Mouse (Mus musculus) T-helper 1 cell (primary cell): ENCODE measurements around the gene Hk2.

ENCODE experiments used
- in situ Hi-C: fragments of 300-600 bp; cut with MboI, MseI; formaldehyde crosslinking; loops from one replicate; pipeline ENCODE4 v1.15.1; 2025; ENCODE audit warnings: high pct_unique_total_duplicates

Gene Hk2

GRCm38 (mm10) chr6:82770286-82770685, 4.0 kb downstream of the Hk2 start:
- in situ Hi-C loops: loop anchor here (5.0 kb wide), 1 partner anchor 38 kb away; no protein-coding TSS in a partner anchor

DNA sequence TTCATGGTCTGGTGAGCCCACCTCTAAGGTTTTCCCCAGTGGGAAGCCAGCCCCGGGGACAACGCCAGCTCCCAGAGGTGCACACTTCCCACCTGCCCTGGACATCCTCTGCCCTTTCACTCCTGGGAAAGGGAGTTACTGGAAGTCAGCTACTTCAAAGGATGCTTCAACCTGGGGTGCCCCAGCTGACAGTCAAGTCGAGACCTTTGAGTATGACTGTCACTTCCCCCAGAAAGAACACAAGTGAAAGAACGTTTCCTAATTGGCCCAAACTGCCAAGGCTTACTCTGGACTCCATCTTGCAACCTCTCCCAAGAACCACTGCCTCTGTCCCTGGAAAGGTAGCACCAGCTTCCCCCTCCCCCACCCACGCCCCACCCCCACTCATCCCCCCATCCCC, 4.5 kb downstream of the Hk2 start:
- in situ Hi-C loops: loop anchor here (5.0 kb wide), 1 partner anchor 37 kb away; no protein-coding TSS in a partner anchor

- in situ Hi-C loops: no loop called here
Measured at GRCm38 (mm10) chr6:82767734-82768586, 6.3 kb downstream of the Hk2 start.

GRCm38 (mm10) chr6:82766636-82767035, 7.6 kb downstream of the Hk2 start:
- in situ Hi-C loops: no loop called here

DNA sequence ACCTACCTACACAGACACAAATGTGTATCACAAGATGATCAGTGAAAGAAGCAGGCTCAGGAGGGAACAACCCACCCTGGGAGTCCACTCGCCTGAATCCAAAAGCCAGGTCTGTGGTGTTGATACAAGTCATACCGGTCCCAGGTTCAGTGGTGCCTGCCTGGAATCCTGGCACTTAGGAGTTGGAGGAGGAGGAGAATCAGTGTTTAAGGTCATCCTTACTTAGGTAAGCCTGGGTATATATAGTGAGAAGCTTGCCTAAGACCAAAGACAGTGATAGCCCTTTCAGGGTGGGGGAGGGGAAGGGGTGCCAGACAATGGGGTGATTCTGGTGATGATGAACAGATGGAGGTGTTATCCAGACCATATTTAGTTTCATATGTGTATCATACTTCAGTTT, 9.0 kb downstream of the Hk2 start:
- in situ Hi-C loops: no loop called here

DNA sequence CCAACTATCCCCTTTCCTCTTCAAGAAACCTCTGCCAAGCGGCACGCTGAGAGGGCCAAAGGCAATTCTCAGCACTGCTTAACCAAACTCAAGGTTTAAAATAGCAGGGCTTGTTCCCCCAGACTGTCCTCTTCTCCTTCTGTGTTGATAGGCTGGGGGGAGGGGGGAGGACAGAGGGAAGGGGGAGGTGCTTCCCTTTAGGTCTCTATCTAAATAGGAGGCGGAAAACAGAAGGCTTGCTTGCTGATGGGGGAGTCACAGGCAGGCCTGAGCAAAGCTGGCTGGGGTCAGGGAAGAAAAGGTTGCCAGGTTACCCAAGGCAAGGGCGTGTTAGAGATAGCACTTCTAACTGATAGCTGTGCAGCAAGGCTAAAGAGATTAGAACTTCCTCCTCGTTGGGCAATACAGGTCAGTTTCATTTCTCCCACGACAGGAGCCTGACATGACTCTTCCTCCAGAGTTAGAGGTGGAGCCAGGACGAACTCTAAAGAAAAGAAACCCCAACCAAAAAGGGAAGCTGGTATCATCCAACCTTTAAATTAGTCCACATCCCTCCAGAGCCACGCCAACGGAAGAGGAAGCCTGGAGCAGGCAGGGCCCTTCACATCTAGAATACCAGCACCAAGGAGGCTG, 10.3 kb downstream of the Hk2 start:
- in situ Hi-C loops: no loop called here

- in situ Hi-C loops: no loop called here
Measured at GRCm38 (mm10) chr6:82762728-82763127, 11.5 kb downstream of the Hk2 start.

GRCm38 (mm10) chr6:82760749-82761357, 13.4 kb downstream of the Hk2 start:
- in situ Hi-C loops: no loop called here

DNA sequence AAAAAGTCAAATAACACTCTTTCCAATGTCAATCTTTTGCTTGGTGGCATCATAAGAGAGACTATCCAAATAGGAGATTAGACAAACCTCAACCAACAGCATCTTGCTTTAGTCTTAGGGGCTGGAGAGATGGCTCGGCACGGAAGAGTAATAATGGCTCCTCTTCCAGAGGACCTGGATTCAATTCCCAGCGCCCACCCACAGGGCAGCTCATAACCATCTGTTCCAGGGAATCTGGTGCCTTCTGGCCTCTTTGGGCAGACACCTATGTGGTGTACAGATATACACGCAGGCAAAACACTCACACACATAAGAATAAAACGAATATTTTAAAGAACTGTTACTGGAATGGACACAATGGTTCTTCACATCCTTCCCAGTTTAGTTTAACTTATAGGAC, 15.0 kb downstream of the Hk2 start:
- in situ Hi-C loops: no loop called here

DNA sequence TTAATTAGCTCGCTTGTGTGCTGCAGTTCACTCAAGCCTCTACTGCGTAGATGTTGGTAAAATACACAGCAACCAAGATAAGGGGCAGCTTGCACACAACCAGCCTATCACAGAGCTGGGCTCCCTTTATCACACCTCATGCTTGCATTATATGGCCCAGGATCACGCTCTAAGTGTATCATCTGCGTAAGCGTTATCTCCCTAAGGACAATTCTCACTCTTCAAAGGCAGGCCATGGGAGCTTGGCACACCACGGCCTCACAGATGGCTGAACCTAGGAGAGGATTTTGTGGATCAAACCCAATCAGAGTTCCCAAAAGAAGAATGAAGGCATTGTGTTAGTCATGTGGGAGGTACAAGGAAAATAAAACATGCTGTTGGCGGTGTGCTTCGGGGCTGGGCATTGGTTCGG, 17.4 kb downstream of the Hk2 start:
- in situ Hi-C loops: no loop called here

DNA sequence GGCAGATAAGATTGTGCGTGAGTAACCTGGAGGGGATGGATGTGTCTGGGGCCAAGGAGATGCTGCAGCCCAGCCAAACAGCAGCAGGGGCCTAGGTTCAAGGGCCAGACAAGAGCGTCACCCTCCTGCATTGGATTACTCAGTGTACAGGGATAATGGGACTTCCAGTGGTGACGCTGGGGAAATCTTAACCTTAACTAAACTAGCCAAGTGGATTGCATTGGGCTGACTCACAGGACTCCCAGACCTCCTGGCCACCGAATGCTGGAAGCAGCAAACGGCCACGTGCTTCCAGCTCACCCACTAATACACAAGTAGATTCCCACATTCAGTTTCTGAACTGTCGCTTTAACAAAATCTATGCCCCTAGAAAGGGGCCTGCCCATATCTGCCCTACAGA, 18.0 kb downstream of the Hk2 start:
- in situ Hi-C loops: no loop called here

DNA sequence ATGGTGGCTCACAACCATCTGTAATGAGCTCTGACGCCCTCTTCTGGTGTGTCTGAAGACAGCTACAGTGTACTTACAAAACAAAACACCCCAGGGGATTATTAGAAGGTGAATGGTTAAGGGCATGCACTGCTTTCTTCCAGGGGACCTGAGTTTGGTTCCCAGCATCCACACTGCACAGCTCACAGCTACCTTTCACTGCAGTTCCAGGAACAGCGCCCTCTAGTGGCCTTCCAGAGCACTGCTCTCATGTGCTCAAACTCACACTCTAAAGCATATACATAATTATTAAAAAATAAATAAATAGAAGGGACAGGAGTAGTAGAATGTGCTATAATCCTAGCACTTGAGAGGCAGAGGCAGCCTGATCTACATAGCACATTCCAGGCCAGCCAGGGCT, 18.9 kb downstream of the Hk2 start:
- in situ Hi-C loops: no loop called here

- in situ Hi-C loops: no loop called here
Measured at GRCm38 (mm10) chr6:82754769-82755168, 19.5 kb downstream of the Hk2 start.

DNA sequence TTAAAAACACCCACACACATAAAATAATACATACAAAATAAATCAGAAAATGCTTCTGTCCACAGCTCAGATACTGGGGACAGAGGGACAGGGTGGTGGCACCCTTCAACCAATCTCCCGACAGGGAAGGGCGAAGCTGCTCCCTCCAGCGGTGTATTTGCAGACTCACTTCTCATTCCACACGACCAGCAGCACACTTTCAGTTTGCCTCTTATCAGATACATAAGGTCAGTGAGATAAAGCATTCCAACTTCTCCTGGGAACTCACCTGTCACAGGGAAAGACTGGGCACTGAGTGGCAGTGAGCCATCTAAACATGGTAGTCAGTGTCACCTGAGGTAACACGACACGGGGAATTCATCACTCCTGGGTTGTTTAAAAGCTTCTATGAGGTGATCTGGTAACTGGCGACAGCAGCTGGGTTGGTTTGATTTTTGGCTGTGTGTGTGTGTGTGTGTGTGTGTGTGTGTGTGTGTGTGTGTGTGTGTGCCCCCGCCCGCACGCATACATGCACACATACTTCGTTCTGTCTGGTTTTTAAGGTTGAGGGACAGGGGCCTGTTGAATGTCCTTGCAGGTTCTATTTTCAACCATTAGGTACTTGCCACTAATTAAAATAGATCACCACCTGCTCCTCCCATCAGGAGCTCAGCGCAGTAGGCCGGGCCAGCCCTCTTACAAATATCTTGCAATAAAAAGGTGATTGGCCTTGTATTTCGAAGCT, 20.5 kb downstream of the Hk2 start:
- in situ Hi-C loops: no loop called here

DNA sequence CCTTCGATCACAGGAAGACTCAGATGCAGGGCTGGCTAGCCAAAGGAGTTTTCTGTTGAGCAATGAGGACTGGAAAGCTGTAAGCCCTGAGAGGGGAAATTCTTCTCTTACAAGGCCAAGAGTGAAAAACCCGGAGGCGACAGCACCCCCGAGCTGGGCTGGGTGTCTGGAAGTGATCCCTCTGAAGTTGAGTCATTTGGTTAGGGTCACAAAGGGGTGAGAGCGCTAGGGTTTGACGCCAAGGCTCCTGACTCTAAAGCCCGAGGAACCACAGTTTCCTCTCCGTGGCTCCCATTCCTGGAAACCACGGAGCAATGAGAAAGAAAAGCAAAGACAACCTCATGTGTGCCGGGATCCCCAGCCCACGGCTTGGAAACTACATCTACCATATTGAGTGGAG, 21.2 kb downstream of the Hk2 start:
- in situ Hi-C loops: no loop called here

GRCm38 (mm10) chr6:82751791-82752190, 22.5 kb downstream of the Hk2 start:
- in situ Hi-C loops: no loop called here

DNA sequence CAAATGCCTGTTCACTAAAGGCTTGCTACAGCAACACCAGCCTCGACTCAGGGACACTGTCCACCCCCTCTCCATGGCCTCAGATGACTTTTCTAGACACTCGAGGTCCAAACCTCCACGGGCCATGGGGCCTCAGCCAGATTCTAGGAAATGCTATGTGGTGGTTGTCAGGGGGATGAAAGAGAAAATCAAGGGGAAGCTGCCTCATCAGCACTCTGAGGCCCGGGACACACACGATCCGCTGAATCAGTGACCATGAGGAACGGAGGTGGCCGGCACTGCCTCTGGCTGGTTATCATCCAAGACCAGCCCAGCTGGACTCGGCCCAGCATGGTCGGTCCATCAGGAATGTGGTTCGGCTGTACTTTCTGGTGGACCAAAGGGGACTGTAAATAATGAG, 23.2 kb downstream of the Hk2 start:
- in situ Hi-C loops: no loop called here

DNA sequence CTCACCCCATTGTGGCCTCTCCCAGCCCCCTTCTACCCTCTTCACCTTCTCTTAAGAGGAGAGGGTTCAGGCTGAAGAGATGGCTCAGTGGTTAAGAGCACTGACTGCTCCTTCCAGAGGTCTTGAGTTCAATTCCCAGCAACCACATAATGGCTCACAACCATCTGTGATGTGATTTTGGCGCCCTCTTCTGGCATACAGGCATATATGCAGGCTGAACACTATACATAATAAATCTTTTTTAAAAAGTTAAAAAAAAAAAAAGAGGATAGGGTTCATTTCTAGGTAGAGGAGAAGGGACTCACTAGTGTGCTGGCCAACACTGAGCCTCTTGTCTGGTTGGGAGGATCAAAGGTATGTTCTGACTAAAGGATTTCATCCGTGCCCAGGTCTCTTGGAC, 24.2 kb downstream of the Hk2 start:
- in situ Hi-C loops: no loop called here

- in situ Hi-C loops: loop anchor here (10.0 kb wide), 1 partner anchor 227 kb away; no protein-coding TSS in a partner anchor
Measured at GRCm38 (mm10) chr6:82748106-82748672, 26.1 kb downstream of the Hk2 start.

GRCm38 (mm10) chr6:82747085-82747484, 27.2 kb downstream of the Hk2 start:
- in situ Hi-C loops: loop anchor here (10.0 kb wide), 1 partner anchor 228 kb away; no protein-coding TSS in a partner anchor

DNA sequence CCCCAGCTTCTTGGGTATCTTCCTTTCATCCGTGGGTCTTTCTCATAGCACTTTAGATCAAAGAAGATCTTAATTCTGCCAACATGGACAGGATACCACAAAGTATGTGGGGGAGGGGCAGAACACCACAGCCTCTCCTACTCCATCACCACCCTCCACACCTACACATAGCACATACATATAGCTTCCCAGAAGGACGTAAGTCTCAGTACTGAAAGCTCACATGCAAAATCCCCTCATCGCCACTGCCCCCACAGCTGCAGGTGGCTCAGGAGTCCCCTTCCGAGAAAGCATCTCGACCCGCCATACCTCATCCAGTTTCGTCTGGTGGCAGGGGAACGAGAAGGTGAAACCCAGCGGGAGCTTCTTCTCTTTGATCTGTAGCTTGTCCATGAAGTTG, 29.7 kb downstream of the Hk2 start:
- in situ Hi-C loops: loop anchor here (10.0 kb wide), 1 partner anchor 230 kb away; no protein-coding TSS in a partner anchor
